Mouse (Mus musculus) neural tube, embryonic 10.5 days (tissue): Measurements from ENCODE around the gene Piezo1.

ENCODE experiments used
- DNase-seq: peaks from one replicate; pipeline ENCODE4 v3.0.0-alpha.2; 2017; ENCODE audit warnings: low spot score; ENCODE audit errors: extremely low spot score

Gene Piezo1

DNA sequence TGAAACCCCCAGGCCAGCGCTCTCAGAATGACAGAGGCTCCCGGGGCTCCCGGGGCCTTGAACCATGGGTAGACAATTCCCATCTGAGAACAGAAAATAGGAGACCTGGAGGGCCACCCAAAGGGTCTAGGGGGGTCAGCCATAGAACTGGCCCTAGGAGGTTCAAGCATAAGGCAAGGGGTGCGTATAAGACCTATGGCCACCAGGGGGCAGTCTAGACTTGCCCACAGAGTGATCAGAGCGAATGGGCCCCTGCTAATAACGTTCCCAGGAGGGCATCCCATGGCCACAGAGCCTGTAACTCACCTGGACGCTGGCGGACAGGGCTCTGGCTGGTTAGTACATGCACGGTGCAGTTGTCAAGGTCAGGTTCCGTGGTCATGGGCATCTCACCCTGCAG lies 50.3 kb downstream of the Piezo1 start:
- DNase-seq, result peak; percentile 76

- no peak for DNase-seq
Measured at GRCm38 (mm10) chr8:122497912-122498311, 53.2 kb downstream of the Piezo1 start.

DNA sequence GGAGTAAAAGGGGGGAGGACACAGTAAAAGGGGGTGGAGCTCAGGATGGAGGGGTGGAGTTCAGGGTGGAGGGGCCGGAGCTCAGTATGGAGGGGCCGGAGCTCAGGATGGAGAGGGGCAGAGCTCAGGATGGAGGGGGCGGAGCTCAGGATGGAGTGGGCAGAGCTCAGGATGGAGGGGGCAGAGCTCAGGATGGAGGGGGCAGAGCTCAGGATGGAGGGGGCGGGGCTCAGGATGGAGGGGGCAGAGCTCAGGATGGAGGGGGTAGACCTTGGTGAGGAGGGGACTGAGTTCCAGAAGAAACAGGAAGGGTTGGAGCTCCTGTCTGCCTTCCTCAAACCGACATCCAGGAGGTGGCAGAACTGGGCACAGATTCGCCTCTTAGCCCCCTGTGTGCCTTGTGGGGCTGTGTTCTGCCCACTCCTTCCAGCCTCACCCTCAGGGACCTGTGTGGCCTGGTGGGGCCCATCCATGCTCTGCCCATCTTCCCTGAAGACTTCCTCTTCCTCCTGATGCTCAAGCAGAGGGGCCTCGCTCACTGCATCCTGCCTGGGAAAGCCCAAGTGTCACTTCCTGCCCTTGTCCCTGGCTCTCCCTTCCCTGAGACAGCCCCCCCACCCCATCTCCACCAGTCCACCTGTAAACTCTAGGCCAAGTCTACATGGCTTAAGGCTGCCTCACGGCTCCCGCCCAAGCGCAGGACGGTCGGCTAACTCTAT lies 54.0 kb downstream of the Piezo1 start:
- DNase-seq, result no peak

GRCm38 (mm10) chr8:122488387-122488786 lies 62.7 kb downstream of the Piezo1 start:
- no peak for DNase-seq

GRCm38 (mm10) chr8:122484831-122485230 lies 66.3 kb downstream of the Piezo1 start:
- no peak for DNase-seq

DNA sequence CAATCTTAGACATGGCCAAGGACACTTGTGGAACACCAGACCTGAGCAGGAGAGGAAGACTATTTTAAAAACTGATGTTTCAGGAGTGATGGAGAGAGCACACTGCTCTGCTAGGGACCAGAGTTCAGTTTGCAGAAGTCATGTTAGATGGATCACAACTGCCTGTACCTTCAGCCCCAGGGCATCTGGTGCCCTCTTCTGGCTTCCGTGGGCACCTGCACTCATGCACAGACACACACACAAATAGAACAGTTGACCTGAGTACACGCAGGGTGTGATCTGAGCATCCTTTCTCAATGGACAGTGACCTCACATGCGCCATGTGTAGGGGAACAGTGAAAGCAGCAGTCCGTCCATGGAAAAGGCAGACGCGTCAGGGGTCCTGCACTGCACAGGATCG lies 67.3 kb downstream of the Piezo1 start:
- DNase-seq, result no peak

DNA sequence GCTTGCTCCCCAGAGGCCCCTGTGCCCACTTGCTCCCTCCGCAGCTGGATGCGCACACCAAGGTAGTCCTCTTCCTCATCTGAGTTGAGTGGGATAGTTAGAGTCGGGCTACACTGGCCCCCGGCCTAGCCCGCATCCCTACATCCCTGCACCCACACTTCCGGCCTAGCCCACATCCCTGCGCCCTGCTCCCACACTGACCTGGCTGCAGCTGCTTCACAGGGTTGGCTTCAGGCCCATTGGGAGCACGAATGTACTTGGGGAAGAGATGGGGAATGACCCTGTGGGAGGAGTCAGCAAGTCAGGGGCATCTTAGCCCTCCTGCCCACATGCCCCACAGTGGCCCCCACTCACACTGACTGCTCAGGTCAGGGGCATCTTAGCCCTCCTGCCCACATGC lies 68.7 kb downstream of the Piezo1 start:
- no peak for DNase-seq

DNA sequence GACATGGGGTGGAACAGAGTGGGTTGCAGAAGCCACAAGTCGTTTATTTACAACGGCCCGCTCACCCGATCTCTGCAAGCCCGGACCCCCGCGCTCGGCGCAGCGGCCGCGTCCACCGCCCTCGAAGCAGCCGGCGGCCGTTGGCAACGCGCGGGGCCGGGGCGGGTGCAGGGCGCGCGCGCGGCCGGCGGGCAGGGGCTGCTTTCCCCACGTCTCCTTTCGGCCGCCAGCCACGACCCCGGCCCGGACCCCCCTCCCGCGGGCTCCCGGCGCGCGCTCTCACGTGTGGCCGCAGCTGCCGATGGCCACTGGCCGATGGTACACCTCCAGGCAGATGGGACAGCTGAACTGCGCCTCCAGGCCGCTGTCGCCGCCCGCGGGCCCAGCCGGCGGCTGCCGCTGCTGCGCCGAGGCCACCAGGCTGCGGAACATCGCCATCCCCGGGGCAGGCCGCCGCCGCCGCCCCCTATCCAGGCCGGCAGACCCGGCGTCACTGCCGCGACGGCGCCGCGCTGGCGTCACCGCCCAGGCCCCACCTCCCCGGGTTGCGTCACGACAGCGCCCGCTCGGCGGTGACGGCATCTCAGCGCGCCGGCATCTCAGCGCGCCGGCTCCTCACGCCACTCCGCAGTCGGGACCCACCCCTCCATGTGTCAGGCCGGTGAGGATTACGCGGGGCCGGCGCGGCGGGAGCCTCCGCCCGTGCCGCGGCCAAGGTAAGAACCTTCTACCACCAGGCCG lies 75.4 kb downstream of the Piezo1 start, which contains the start of the genes Rnf166 and Ctu2:
Gene Rnf166 (minus strand): TSS at position 485 of the 741 bp plus-strand sequence.
Gene Ctu2 (plus strand): TSS at position 564 of the 741 bp plus-strand sequence.
- DNase-seq, result peak; percentile 96

GRCm38 (mm10) chr8:122474951-122475560 lies 76.1 kb downstream of the Piezo1 start:
- peak; percentile 32 for DNase-seq

- no peak for DNase-seq
Measured at GRCm38 (mm10) chr8:122473911-122474421, 77.2 kb downstream of the Piezo1 start.

GRCm38 (mm10) chr8:122470691-122471090 lies 80.4 kb downstream of the Piezo1 start:
- DNase-seq, result no peak

- DNase-seq, result no peak
Measured at GRCm38 (mm10) chr8:122469965-122470364, 81.2 kb downstream of the Piezo1 start.

DNA sequence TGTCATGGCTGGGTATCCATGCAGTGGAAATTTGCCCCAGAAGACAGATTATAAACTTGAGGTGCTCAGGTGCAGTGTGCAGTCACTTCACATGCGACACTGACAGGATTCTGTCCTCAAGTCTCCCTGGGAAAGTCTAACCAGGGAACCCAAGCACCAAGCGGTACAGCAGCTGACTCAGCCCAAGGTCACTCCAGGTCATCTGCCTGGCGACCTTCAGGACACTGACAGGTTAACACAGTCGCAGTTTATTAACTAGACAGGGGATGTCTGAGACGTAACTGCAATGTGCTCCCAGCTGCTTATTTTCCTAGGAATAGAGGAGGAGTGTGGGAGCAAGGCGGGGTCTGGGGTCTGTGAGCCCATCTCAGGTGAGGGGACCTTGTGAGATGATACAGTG lies 81.7 kb downstream of the Piezo1 start:
- no peak for DNase-seq

DNA sequence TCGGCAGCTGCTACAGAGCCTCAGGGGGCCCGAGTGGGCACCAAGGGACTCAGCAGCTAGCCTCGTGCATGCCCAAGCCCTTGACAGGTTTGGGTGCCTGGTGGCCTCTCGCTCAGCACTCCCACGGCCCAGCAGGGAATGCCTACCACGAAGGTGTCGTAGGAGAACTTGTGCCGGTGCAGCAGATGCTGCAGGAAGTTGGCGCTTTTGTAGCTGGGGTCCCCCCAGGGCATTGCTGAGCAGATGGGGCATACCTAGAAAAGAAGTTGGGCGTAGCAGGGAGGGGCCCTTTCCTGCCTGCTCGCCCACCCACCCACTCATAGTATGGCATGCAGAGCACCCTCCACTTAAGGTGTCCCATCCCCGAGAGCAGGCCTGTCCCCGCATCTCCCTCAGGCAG lies 83.3 kb downstream of the Piezo1 start:
- DNase-seq, result no peak

- DNase-seq, result no peak
Measured at GRCm38 (mm10) chr8:122464985-122465384, 86.1 kb downstream of the Piezo1 start.

DNA sequence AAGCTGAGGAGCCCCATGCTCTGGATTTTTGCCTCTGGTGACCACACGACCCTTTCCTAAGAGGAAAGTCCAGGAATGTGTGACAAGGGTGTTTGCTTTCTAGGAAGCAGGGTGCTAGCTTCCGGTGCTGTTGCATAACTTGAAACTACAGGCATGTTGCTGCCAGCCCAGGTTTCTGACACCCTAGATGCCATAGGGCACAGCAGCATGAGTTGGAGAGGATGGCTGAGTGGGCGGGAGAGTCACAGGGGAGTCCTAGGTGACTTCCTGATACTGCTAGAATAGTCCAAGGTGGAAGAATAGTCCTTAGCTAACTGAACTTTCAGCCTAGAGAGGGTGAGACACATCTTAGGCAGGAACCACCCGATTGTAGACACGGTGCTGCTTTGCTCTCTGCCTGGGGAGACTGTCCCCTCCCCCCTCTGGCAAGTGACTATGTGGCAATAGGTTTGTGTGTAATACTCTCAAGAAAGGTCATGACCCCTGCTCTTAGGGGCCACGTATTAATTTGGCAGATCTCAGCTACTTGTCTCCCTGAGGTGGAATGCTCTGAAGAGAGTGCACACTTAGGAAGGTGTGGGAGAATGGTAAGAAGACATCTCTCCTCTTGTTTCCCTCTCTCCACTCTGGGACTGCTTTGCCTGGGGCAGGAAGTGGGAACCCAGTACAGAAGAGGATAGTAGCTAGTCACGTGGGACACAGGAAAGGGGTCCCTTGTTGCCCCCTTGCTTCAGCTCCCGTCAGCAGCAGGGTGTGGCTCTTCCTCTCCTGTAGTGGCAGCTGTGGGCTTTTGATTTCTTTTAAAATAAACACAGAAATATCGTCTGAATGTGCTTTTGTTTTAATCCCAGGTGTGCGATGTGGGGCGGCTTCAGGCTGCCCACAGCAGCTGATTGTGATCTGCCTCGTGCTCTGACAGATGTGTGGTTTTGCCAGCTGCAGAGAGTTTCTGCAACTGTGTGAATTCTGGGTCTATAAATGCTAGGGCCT lies 87.2 kb downstream of the Piezo1 start:
- DNase-seq, result no peak

DNA sequence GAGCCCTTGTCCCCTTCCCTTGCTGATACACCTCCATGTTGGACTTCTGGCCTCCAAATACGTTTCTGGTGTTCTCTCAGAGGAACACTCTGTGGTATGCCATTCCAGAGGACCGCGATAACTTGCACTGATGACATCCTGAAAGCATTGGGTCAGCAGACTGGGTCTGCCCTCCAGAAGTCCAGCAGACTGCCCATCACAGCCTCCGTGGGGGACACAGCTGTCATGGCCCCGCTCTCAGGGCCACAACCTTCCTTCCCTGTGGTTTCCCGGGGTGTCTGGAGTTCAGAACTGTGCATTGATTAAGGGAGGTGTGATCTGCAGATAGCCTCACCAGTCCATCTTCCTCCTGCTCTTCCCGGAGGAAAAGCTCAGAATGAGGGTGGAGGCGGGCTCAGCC lies 88.6 kb downstream of the Piezo1 start:
- DNase-seq, result no peak

- DNase-seq, result no peak
Measured at GRCm38 (mm10) chr8:122461473-122462148, 89.5 kb downstream of the Piezo1 start.

DNA sequence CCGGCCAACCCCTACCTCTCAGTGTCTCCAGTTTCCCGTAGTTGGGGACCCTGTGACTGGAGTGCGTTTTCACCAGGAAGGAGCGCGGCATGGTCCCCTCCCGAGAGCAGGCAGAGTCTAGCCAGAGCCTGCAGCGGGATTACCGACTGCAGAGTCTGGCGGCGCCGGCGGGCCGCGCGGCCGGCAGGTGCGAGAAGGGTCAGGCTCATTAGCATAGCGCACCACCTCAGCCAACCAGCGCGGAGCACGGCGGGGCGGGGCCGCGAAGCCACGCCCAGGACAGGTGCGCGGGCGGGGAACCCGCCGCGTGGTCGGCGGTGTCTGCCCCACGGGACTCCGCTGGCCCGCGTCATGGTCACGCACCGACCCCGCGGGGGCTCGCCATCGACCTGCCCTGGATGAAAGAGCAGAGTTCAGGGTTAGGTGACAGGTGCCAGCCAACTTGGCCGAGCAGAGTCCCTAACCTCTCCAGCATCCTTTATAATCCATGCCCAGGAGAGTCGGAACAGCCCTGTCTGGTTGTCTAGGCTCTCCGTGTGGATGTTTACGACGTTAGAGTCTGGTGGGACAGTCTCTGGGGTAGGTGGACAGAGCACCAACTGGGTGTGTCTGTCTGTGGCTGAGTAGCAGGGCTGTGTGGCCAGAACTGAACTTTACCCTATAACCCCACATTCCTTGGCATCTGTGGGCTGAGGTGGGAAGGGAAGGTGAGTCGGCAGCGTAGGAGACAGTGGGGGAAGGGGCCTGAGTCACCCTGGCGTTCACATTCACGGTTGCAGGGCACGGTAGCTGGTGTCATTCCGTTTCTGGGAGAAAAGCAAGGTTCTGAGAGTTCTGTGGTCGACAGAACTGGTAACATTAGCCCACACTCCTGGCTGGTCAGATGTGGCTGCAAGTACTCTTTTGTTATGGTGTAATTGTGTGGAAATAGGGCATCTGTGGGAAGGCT lies 90.3 kb downstream of the Piezo1 start, which contains the start of gene Snai3:
Gene Snai3 (minus strand): TSS at position 210 of the 949 bp plus-strand sequence.
- DNase-seq, result peak; percentile 39
